Mouse (Mus musculus): ENCODE measurements around the gene Thbs3.

DNA sequence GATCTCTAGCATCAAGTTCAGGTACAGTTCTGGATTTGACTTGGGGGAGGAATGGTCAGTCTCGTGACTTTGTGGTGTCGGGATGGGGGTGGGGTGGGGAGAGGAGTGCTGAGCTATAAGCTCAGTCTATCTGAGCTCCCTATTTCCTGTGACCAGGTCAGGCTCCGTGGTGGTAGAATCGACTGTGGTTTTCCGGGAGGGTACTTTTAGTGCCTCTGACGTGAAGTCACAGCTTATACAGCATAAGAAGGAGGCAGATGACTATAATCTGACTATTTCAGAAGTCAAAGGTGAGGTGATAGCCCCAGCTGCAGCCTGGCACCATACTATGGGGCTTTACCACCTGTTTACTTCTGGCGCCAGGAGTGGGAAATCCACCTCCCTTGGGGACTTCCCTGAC lies 16.4 kb downstream of the Thbs3 start:
- TF ChIP-seq CTCF (IDR thresholded peaks at IDR 0.05; ENCODE audit: borderline replicate concordance, insufficient read depth, low read depth, low read length) = no peak
- no peak for TF ChIP-seq POLR2A (IDR thresholded peaks at IDR 0.05; ENCODE audit: borderline replicate concordance, insufficient read depth, low read length)
